Mouse (Mus musculus) MEL-GATA-1-ER (cell line): ENCODE data around the gene Obox5.
"Not testable (repeated sequence)": the region's sequence is repeated elsewhere in the genome, so short reads cannot be mapped to it uniquely, and the experiment has no call there.

Experiments used
- DNase-seq: peaks from one replicate; pipeline ENCODE4 v3.0.0-alpha.2; 2012; ENCODE audit warnings: low read depth; ENCODE audit errors: extremely low read depth

Gene Obox5

DNA sequence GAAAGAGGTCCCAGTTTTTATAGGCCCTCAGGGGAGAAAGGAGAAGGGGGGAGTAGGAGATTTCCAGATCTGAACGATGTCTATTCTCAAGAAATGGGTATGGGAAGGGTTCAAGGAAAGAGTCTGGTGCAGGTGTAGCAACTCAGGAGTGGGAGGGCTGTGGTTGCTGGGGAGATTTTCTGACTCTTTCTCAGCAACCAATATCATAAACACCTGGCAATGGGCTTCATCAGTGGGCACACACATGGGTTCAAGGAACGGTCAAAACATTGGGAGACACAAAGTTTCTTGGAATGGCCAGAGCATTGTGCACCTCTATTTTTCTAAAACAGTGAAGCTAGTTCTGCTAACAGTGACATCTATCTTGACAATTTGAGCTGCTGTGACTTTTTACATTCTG is at the start of gene Obox5:
Gene Obox5 (plus strand): TSS at position 301 of the 400 bp plus-strand sequence.
- not testable (repeated sequence) for DNase-seq

DNA sequence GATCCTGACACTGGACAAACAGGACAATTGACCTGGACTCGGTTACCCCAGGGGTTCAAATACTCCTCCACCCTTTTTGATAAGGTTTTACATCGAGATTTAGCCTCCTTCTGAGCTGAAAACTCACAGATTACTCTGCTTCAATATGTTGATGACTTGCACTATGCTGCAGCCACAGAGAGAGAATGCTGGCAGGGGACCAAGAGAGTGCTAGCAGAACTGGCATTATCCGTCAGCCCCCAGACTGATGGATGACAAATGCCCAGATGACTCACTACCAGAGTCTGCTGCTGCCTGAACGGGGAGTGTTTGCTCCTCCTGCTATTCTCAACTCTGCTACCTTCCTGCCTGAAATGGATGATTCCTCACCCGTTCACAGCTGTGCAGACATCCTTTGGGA is 635 bp upstream of the Obox5 start:
- not testable (repeated sequence) for DNase-seq
